Mouse (Mus musculus): ENCODE data around the gene Lonp2.

Lonp2 gene

DNA sequence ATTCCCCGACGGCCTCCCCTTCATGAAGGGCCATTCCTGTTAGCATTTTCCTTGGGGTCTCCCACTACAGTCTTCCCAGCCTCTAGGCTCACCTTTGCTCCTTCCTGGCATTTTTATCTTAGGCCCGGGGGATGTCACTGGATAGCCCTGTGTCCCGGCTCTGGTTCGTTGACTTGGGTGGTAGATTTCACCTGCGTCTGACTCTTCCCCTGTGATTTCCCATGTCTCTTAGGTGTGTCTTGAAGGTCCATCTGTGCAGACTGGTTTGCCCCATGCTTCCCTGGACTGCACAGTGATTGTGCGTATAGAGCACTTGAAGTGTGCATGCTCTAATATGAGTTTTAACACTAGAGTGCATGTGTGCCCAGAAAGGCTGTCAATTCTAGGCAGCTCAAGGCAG lies 1.1 kb downstream of the Lonp2 start:
- DNase-seq, result no peak

DNA sequence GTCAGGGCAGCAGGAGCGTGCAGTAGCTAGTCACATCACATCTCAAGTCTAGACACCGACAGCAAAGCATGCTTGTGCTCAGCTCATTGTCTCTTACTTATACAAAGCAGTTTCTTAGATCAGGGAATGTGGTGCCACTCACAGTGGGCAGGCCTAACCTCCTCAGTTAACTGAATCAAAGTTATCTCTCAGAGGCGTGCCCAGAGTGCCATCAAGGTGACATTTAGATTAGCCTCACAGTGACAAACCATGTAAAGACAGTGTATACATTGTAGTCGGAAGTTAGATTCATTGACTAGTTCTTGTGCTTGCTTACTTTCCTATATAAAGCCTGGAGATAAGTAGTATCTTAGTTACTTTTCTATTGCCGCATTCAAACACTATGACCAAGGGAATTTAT lies 6.4 kb downstream of the Lonp2 start:
- no peak for DNase-seq

DNA sequence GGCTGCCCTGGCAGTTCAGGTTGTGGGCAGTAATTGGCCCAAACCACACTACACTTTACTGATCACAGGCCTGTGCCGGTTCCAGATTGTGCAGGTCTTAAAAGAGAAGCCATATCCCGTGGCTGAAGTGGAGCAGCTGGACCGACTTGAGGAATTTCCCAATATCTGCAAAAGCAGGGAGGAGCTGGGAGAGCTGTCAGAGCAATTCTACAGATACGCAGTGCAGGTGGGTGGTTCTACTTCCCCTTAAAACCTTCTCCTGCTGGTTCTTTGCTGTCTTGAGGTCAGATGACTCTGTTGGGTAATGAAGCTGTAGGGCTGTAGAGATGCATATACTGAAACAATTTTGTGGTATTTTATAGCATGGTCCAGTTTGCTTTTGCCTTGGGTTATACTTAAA lies 7.6 kb downstream of the Lonp2 start:
- peak; percentile 27 to 48 for DNase-seq

DNA sequence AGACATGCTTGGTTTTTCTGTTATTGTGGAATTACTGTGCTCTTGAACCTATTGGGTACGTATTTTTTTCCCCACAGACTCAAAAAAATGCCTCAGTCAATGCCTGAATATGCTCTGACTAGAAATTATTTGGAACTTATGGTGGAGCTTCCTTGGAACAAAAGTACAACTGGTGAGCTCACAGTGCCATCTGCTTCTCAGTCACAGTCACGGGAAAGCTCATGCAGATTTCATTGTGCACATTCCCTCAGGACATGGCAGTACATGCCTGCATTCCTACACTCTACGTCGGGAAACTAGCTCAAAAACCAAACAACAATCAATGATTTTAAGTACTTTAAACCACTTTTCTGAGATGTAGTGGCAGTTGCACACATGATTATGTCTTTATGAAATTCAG lies 14.0 kb downstream of the Lonp2 start:
- no peak for DNase-seq

DNA sequence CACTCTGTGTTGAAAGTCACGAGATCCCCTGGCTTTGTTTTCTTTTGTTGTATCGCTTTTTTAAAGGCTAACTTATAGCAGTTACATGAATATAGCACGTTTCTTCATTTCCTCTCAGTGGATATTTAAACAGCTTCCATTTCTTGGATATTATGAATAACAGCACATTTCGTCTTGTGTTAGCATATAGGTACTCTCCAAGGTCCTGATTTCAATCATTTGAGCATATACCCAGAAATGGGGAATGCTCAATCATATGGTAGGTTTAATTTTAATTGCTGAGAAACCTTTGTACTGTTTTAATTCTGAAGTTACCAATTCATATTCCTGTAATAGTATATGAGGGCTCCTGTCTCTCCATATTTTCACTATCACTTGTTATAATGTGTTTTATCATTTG lies 15.1 kb downstream of the Lonp2 start:
- no peak for DNase-seq

DNA sequence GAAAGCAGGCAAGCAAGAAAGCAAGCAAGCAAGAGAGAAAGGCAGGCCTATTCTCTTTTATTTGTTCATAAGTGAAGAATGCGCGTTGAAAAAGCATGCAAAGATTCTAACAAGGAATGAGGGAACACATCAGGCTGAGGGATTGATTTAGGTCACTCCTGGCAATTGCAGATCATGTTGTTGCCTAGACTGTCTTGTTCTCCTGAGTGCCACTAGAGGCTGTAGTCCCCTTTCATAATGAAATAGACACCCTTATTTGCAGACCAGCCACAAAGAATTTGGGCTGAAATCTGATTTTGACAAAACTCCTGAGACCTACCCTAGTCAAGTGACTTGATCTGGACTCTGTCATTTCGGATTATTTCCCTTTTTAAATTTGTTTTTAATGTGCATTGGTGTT lies 18.8 kb downstream of the Lonp2 start:
- no peak for DNase-seq

DNA sequence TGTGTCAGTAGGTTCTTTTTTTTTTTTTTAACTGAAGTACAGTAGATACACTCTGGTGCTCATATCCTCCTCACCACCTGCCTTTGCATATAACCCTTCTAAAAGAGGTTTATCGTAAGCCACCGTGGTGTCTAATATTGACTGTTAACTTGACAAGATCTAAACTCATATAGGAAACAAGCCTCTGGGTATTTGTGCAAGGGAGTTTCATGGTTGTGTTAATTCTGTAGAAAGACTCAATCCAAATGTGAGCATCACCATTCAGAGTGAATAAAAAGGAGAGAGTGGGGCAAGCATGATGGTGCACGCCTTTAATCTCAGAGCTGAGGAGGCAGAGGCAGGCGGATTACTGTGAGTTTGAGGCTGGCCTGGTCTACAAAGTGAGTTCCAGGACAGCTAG lies 20.8 kb downstream of the Lonp2 start:
- no peak for DNase-seq

DNA sequence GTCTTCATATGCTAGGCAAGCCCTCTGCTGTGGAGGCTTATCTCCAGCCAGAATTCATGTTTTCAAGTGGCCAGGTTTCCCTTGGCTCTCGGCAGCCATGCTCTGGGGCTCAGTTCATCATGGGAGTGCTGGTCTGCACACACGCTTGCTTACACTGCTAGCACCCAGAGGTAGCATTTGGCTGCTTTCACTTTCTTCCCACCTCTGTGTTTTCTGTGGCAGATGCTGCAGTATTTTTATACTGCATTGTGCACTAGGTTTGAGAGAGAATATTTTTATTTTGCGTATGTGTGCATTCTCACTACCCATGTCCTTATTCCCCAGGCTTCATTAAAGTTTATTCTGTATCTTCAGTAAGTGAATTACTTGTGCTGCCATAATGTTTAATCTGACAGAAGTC lies 23.9 kb downstream of the Lonp2 start:
- no peak for DNase-seq

DNA sequence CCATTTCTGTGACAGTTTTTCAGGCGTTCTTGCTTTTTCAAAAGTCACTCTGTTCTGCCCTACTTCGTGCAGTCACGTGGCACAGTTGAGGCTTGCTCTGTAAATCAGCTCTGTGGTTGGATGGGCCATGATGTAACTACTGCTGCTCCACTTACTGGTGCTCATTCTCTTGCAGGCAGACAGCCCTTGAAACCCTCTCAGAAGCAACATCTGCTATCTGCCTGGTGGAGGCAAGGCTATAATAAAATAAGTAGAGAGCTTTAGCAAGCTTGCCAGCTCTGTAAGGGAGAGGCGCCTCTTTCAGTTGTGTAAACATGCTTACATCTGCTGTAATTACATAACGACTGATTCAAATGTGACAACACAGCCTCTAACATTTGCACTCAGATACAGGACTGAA lies 27.6 kb downstream of the Lonp2 start:
- no peak for DNase-seq

DNA sequence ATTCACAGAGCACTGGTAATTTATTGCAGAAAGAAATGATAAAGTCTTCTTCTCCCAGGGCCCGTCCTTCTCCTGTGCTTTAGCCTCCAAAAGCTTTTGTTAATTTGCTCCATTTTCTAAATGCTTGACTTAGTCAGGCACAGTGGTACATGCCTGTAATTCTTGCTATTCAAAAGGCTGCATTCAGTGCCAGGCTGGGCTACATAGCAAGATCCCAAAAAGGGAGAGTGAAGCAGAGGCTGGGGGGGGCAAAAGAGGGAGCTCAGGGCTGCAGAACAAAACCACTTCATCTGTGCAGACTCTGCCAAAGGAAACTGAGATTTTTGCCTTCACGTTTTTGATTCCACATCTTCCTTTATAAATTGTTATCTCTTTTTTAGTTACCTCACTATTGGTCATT lies 28.7 kb downstream of the Lonp2 start:
- no peak for DNase-seq

DNA sequence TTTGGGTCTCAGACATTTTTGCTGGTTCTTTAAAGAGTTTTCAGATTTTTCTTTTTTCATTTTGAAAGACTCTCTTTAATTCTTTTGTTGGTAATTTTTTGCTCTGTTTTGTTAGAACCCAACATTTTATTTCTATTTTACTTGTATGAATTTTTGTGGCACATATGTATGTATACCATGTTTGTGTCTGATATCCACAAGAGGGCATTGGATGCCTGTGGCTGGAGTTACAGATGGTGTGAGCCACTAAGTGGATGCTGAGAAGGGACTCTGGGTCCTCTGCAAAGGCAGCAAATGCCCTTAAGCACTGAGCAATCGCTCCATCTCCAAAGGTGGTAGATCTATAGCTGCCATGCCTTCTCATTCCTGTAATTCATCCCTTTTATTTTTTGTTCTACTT lies 30.7 kb downstream of the Lonp2 start:
- DNase-seq, result no peak

DNA sequence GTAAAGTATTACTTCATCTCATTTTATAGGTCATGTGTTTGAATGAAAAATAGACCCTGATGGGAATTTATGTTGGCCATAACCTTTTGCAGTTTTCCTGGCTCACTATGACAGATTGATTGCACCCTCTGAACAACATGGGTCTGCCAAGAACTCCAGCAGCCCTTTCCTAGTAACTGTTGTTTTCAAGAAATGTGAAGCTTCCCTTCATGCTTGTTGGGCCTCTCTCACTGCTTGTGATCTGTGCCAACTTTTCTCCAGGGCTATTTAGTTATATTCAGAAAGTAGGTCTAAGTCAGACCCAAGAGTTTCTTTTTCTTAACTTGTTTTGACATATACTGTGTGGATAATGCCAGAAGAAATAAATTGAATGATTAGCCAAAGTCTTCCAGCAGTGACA lies 44.9 kb downstream of the Lonp2 start:
- DNase-seq, result no peak

DNA sequence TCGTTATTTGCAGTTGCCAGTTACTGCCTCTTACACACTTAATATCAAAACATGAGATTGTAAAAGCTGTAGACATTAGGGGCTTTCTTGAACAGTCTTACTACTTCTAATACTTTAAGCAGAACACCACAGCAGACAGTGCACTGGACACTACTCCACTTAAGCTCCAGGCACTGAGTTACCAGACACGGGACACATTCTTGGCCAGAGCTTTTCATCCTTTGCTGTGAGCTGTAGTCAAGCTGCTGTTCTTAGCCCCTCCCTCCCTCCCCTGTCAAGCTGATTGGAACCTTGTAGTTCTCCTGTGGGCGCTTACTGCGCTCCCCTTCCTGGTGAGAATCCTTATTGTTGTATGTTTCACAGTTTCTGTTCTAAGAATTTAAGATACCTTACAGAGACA lies 45.4 kb downstream of the Lonp2 start:
- DNase-seq, result no peak

DNA sequence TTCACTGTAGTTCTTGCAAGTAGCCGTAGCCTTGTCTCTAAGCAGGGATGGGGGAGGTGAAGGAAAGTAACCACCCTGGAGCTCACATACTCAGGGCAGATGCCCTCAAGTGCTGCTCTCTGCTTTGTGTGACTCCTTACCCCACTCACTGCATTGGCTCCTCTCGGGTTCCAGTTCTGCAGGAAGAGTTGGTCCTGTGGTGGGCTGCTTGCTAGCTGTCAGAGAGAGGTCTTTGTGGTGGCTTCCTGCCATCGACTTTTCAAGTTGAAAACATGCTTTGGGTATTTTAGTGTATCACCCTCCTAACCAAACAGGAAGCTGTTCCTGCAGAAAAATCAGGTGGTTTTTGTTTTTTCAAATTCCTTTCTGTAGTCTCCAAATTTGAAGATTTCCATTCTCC lies 62.8 kb downstream of the Lonp2 start:
- no peak for DNase-seq

DNA sequence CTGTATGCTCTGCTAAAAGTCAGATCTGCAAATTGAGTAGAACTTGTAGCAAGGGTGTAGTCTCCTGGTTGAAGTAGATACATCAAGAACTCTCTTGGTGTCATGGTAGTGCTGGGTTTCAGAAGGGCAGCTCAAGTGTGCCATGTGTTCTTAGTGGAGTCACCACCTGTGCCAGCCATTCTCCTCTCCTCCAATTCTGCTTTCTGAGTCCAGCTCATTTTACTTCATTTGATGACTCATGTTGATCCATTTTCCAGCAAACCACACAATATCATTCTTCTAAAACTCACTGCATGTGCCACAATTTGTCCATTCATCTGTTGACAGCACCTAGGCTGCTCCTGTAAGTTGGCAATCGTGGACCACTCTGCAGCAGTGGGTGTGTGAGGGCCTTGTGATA lies 68.3 kb downstream of the Lonp2 start:
- DNase-seq, result no peak

DNA sequence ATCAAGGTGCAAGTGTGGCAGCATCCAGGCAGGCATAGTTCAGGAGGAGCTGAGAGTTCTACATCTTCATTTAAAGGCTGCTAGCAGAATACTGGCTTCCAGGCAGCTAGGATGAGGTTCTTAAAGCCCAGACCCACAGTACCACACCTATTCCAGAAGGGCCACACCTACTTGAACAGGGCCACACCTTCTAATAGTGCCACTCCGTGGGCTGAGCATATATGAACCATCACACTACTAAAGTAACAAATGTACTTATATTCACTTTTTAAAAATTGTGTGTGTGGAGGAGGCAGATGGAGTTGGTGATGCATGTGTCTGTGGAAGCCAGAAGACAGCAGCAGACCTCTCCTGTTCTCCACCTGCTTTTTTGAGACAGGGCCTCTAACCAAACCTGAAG lies 70.2 kb downstream of the Lonp2 start:
- DNase-seq, result no peak

DNA sequence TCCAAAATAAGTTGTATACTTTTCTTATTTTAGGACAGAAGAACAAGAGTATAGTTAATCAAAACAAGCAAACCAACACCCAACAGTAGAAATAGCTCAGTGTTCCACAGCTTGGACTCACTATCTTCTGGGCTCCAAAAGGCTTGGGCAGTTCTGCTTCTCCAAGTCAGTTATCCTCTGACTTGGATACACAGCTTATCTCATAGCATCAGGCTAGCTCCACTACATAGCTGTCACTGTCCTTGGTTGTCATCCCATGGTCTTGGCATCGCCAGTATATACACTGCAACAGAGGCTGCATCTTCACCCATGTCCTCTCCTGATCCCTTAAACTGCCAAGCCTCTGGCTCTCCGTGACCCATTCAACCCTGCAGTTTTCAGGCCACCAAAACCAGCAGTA lies 71.9 kb downstream of the Lonp2 start:
- DNase-seq, result no peak

DNA sequence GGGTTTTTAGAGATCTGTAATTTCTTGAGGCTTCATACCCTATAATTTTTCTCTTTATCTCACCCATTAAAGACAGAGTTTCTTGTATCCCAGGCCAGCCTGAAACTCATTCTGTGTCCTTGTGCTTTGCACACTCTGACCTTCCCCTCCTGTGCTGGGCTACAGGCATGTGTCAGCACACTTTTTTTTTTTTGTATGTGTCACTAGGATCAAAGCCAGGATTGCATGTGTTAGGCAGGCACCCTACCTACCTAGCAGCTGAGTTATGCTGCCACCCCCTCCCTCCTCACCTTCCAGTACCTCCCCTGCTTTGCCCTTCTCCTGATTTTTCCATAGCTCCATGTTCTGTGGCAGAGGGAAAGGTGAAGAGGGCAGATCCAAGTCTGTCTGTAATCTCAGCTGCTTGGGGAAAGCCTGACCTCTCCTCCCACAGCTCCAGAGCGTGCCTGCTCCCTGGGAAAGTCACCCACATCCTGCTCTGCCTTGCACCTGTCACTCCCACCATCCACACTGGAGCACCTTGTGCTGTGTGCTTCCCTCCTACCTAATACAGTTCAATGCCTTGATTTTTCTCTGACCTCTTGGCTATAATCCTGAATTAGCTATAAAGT lies 75.1 kb downstream of the Lonp2 start:
- no peak for DNase-seq

DNA sequence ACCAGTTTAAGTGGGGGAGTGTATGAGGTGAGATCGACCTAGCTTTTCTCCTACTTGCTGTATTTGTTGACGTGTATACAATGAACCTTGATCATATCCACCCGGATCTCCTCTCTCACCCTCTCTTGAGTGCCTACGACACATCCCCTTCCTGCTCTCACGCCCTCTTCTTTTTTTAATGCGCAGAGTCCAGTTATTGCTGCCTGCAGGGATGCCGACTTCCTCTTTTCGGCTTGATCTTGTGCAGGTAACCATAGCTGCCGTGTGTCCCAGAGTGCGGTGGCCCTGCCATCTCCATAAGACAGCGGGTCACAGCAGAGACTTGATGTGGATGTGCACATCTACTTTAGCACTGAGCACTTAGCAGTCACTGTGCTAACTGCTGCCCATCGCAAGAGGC lies 75.6 kb downstream of the Lonp2 start:
- DNase-seq, result no peak

DNA sequence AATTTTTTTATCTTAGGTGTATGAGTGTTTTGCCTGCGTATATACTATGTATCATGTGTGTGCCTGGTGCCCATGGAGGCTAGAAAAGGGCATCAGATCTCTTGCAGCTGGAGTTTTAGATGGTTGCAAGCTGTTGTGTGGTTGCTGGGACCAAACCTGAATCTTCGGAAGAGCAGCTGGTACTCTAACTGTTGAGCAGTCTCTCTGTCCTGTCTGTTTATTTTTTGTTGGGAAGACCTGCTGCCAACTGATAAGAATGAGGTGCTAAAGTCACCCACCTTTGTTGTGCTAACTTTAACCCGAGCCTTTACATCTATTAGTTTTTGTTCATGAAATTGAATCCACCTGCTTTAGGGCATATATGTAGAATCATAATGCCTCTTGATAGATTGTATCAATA lies 78.6 kb downstream of the Lonp2 start:
- DNase-seq, result no peak

DNA sequence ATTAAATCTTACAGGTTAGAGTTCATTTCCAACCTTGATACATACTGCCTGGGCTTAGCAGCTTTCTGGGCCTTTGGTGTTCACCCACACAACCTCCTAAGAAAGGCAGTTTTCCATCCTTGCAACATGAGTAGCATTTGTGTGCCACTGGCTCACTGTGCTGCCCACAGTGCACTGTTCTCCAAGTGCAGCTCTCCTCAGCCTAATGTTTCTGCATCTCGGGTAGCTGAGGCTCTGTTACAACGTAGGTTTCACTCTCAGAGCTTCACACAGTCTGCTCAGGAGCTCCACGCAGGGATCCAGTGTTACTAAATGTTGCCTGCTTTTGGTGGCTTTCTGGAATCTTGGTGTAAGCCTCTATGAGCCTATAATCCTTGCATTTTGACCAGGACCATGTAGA lies 81.5 kb downstream of the Lonp2 start:
- no peak for DNase-seq

DNA sequence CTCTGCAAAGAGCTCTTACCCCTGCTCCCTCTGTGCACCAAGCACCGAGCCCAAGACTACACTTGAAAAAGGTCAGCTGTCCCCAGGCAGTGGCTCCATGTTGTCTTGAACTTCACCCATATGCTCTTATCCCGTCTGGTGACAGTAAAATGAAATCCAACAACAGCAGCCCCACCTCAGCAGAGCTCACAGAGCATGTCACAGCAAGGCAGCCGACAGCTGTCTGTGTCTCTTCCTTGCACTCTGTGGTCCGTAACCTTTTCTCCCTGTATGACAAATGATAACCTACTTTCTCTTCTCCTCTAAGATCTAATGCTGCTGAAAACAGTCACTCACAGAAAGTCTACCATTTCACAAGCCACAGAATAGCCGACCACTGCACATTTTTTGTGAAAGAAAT lies 82.9 kb downstream of the Lonp2 start:
- DNase-seq, result no peak

DNA sequence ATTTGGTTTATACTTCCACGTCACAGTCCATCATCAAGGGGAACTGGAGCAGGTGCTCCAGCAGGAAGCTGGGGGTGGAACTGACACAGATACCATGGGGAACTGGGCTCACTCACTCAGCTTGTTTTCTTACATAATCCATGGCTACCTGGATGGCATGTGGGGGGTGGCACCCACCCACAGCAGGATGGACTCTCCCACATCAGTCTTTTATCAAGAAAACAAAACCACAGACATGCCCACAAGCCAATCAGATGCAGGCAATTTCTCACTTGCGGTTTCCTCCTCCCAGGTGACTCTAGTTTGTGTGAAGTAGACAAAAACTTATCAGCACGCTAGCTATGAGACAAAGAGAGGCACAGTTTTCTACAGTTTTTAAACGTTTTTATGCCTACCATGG lies 84.0 kb downstream of the Lonp2 start:
- peak in 1 of 2 experiments; percentile 14 for DNase-seq

DNA sequence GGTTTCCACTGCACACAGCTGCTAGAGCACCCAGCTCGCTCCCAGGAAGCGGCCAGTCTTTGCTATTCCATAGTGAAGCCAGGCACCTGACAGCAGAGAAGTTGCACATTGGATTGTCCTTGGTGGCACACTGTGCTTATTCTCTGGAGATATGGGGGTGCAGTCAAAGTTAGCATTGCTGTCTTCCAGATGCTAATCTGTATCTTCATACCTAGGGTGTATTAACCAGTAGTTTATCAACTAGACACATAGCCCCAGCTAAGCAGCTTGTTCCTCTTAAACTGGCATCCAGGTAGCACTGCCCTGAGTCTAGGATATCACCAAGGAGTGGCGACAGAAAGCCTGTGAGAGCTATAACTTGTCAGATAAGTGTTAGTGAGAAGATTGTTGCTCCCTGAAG lies 88.8 kb downstream of the Lonp2 start:
- no peak for DNase-seq

DNA sequence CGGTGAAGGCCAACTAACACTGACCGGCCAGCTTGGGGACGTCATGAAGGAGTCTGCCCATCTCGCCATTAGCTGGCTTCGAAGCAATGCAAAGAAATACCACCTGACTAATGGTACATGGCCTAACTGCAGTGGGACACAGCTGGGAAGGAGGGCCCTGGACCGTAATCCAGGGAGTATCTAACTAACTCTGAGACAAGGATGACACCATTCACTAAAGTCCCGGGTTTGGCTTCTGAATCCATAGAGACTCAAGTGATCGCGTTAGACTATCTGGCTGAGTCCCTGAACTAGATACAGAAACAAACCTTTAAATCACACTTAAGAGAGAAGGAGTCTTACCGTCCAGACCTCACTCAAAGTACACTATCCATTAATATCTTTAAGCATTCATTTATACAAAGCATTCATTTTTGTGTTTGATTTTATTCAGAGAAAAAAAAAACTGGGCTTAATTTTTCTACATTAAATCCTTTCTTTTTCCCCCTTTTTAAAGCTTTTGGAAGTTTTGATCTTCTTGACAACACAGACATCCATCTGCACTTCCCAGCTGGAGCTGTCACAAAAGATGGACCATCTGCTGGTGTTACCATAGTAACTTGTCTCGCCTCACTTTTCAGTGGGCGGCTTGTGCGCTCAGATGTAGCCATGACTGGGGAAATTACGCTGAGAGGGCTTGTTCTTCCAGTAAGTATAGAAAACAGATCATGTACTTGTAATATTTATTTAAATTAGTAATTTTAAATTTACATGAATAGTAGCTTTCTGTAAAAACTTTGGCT lies 89.8 kb downstream of the Lonp2 start:
- DNase-seq, result no peak
